Mouse (Mus musculus) retina, adult 2 months (tissue): ENCODE measurements around the gene Veph1.

Experiments
- DNase-seq: peaks from one replicate; pipeline ENCODE4 v3.0.0-alpha.2; 2012; ENCODE audit warnings: low read depth, low spot score

The Veph1 gene

GRCm38 (mm10) chr3:66024220-66024792 lies 272.3 kb downstream of the Veph1 start:
- DNase-seq: no peak

GRCm38 (mm10) chr3:66019171-66019570 lies 277.5 kb downstream of the Veph1 start:
- DNase-seq: no peak

DNA sequence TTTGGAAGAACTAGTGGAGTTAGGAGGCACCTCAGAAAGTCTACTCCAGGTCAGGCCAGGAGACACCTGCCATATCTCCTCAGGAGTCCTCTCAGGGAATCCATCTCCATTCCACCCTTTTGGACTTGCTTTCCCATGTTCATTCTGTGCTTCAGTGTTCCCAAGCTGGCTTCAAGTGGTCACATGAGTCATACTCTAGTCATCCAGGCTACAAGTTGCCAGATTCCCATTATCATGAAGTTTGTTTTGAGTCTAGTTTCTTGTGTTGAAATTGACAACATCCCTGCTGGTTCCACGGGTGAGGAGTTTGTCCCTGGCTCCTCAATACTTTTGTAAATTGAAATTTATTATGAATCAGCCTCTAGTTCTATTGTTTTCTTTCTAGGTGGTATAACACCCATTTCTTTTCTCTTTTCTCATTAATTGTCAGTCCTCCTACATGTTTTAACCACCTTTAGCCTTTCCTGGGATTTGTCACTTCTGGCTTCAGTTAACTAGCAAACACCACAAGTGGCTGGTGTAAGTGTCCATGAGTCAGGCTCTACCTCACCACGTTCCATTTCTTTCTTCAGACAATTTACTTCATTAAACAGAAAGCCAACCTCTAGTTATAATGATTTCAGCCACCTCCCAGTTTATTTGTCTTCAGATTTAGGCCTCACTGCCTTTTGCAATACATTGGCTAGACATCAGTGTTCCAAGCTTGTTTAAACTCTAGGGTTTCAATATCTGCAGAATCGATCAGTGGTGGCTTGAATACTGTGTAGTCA lies 288.8 kb downstream of the Veph1 start:
- DNase-seq: no peak

GRCm38 (mm10) chr3:66004989-66005388 lies 291.6 kb downstream of the Veph1 start:
- no peak for DNase-seq

DNA sequence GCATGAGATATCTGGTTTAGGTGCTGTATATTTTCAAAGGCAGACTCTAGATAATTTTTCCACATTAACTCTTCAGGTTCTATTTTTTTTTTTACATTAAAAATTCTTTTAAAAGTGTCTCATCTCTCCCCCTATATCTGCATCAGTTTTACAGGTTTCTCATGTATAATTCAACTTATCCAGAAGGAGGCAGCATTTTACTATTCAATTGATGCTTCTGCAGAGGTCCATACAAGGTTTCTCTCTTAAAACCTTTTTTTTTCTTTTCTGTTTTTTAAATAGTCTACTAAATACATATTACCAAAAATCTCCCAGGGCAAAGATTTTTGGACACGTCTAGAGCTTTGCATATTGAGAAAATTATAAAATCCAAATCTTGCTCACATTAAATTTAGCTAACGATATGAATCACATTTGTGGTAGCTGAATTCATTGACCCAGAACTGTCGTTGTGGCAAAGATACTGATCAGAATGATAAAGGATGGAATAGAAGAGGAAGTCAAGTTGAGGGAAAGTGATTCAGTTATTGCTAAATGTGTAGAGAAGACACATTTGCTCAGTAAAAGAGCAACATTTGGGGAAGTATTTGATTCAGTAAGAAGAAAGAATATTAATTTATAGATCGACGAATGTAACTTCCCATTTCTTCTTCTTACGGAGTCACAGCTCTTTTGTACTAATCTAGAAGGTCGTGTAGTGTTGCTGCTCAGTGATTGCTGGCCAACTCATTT lies 292.3 kb downstream of the Veph1 start:
- DNase-seq: no peak
